Mouse (Mus musculus) liver, adult 2 months (tissue): Measurements from ENCODE around the gene Nutf2.
A peak's percentile ranks its signal among the peaks of the same experiment; 100 is the strongest.

ENCODE experiments used
- CTCF ChIP-seq: fragments of 200-500 bp; IDR thresholded peaks from 2 replicates; pipeline ENCODE4 v1.5.1; 2011; ENCODE audit warnings: low read depth, low read length, control low read depth
- POLR2A ChIP-seq: fragments of 200-500 bp; IDR thresholded peaks from 2 replicates; pipeline ENCODE4 v1.6.1; 2011; ENCODE audit warnings: low read length, control low read depth; ENCODE audit not compliant: insufficient read depth; ENCODE audit errors: extremely low read depth

- TF ChIP-seq CTCF (peak; percentile 61), POLR2A (no peak)
These were observed 32.1 kb downstream of the Nutf2 start for GRCm38 (mm10) chr8:105892432-105892831.
